In the genomic region with DNA sequence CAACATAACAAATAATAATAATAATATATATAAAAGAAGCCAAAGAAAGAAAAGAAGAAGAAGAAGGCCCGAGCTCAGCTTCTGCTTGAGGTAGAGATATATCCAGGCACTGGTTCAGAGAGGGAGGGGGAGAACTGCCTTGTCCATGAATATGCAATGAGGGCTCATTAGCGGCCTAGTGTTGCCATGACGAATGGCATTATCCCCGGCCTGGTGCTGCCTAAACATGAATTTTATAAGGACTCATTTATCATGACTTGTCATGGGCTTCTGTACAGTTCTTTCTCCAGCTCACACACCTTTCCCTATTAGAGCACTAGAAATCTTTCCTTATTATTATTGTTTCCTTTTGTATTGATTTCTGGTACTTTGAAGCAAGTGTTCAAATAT, we compare ENCODE assay signal across 14 mouse cellular contexts. TPM values are rescaled to one million over a fixed set of nuclear protein-coding genes. Genes with fewer than 3 reads are reported as not detected.
A peak's percentile ranks its signal among the peaks of the same experiment; 100 is the strongest.
DNase-seq lines count a peak whose midpoint lies in the region; ATAC-seq lines count a peak whose summit lies in the region.
"Had no signal": no experiment of that assay in that cellular context is flagged by ENCODE, and none has a peak within 500 bp of the region (broad histone marks: within the 10 kb centered on the region; RNA-seq: fewer than 3 reads in every experiment).

No protein-coding gene starts in this region.

- no peaks in the 10 kb centered on the region for H3K27me3 ChIP-seq in forebrain, embryonic 13.5 days
- no peaks in the 10 kb centered on the region for H3K27me3 ChIP-seq in hindbrain, embryonic 15.5 days
- H3K27me3 ChIP-seq in neural tube, embryonic 13.5 days, result peaks cover 14% of the 10 kb centered on the region; the same call in 1 of the 2 replicates
- H3K27me3 ChIP-seq: liver, embryonic 12.5 days; Patski had no signal

- peaks cover 20% of the 10 kb centered on the region for H3K4me1 ChIP-seq in forebrain, embryonic 13.5 days
- peaks cover 9% of the 10 kb centered on the region for H3K4me1 ChIP-seq in hindbrain, embryonic 15.5 days (replicated peaks)
- peaks cover 15% of the 10 kb centered on the region; the same call in 1 of the 2 replicates for H3K4me1 ChIP-seq in neural tube, embryonic 13.5 days (replicated peaks)
- H3K4me1 ChIP-seq: liver, embryonic 12.5 days had no signal

- peak; percentile 62 for DNase-seq in embryo, embryonic 10 days (ENCODE audit: low spot score)
- DNase-seq in embryo, embryonic 9.5 days (ENCODE audit: extremely low spot score), result no peak
- DNase-seq in adrenal gland, adult 18-20 months (ENCODE audit: low spot score in 2 of 2), result no peak
- DNase-seq in right cerebral cortex, postnatal 36 days (ENCODE audit: low spot score in 2 of 2), result no peak
- DNase-seq: adrenal gland, adult 2 months; cerebellum, adult 9-11 months; thymus, postnatal 36 days had no signal

- peak; percentile 98 for ATAC-seq in forebrain, embryonic 13.5 days
- peak; percentile 93 for ATAC-seq in hindbrain, embryonic 15.5 days (ENCODE audit: low FRiP score, low read depth)
- peak; percentile 93 for ATAC-seq in neural tube, embryonic 13.5 days (ENCODE audit: low read depth)
- no peak for ATAC-seq in granulocyte monocyte progenitor cell, adult 5-6 weeks (replicated peaks; ENCODE audit: poor library complexity, severe bottlenecking)
- ATAC-seq: liver, embryonic 12.5 days; Patski had no signal

- H3K4me3 ChIP-seq in forebrain, embryonic 13.5 days, result no peak overlapping the region
- H3K4me3 ChIP-seq in hindbrain, embryonic 15.5 days, result no peak overlapping the region
- H3K4me3 ChIP-seq in neural tube, embryonic 13.5 days, result no peak overlapping the region
- H3K4me3 ChIP-seq: liver, embryonic 12.5 days had no signal

- 14% methylated on average over 4 of the region's 4 CpGs for WGBS in forebrain, embryonic 13.5 days
- 8% methylated on average over 4 of the region's 4 CpGs for WGBS in hindbrain, embryonic 15.5 days
- WGBS in neural tube, embryonic 13.5 days, result 14% methylated on average over 4 of the region's 4 CpGs

- H3K9me3 ChIP-seq in forebrain, embryonic 13.5 days (replicated peaks), result no peaks in the 10 kb centered on the region
- H3K9me3 ChIP-seq in hindbrain, embryonic 15.5 days, result no peaks in the 10 kb centered on the region
- H3K9me3 ChIP-seq in neural tube, embryonic 13.5 days, result no peaks in the 10 kb centered on the region
- H3K9me3 ChIP-seq: liver, embryonic 12.5 days had no signal

- no peaks in the 10 kb centered on the region for H3K36me3 ChIP-seq in forebrain, embryonic 13.5 days (ENCODE audit: poor library complexity, severe bottlenecking)
- H3K36me3 ChIP-seq in hindbrain, embryonic 15.5 days, result no peaks in the 10 kb centered on the region
- no peaks in the 10 kb centered on the region for H3K36me3 ChIP-seq in neural tube, embryonic 13.5 days
- H3K36me3 ChIP-seq: liver, embryonic 12.5 days had no signal

- H3K4me2 ChIP-seq in forebrain, embryonic 13.5 days, result no peak overlapping the region
- H3K4me2 ChIP-seq in hindbrain, embryonic 15.5 days, result no peak overlapping the region
- no peak overlapping the region for H3K4me2 ChIP-seq in neural tube, embryonic 13.5 days
- H3K4me2 ChIP-seq: liver, embryonic 12.5 days had no signal

- no peak overlapping the region for H3K27ac ChIP-seq in forebrain, embryonic 13.5 days
- no peak overlapping the region for H3K27ac ChIP-seq in hindbrain, embryonic 15.5 days (replicated peaks)
- no peak overlapping the region for H3K27ac ChIP-seq in neural tube, embryonic 13.5 days (replicated peaks)
- H3K27ac ChIP-seq: liver, embryonic 12.5 days had no signal

- no peak overlapping the region for H3K9ac ChIP-seq in forebrain, embryonic 13.5 days
- no peak overlapping the region for H3K9ac ChIP-seq in hindbrain, embryonic 15.5 days
- no peak overlapping the region for H3K9ac ChIP-seq in neural tube, embryonic 13.5 days
- H3K9ac ChIP-seq: liver, embryonic 12.5 days had no signal

RNA-seq across cellular contexts. Expression of a gene that starts 57.7 kb away (rescaled TPM):
- polyA plus RNA-seq in forebrain, embryonic 13.5 days (2015; fragmentation: Nextera tagmentation; extraction: Ambion mirVana), result 97.9 and 132 TPM in 2 replicates
- polyA plus RNA-seq in hindbrain, embryonic 15.5 days (2015; fragmentation: Nextera tagmentation; extraction: Ambion mirVana), result 87.2 and 90.1 TPM in 2 replicates
- 85.5 and 87.8 TPM in 2 replicates for polyA plus RNA-seq in neural tube, embryonic 13.5 days (2015; fragmentation: Nextera tagmentation; extraction: Ambion mirVana)
- 100 to 1,000 TPM in 1 of 2 experiments, 10 to 100 TPM in 1; 99.3 to 123 TPM for total RNA-seq in adrenal gland, adult 18-20 months (2021)
- not detected in 2 replicates for total RNA-seq in granulocyte monocyte progenitor cell, adult 5-6 weeks (2014; fragmentation: Nextera tagmentation)
- total RNA-seq in granulocyte monocyte progenitor cell, adult 5-6 weeks (2017), result not detected in 2 replicates
- total RNA-seq: megakaryocyte, adult 5-6 weeks had no signal
